ENCODE assay signal across 8 mouse cellular contexts in the genomic region with DNA sequence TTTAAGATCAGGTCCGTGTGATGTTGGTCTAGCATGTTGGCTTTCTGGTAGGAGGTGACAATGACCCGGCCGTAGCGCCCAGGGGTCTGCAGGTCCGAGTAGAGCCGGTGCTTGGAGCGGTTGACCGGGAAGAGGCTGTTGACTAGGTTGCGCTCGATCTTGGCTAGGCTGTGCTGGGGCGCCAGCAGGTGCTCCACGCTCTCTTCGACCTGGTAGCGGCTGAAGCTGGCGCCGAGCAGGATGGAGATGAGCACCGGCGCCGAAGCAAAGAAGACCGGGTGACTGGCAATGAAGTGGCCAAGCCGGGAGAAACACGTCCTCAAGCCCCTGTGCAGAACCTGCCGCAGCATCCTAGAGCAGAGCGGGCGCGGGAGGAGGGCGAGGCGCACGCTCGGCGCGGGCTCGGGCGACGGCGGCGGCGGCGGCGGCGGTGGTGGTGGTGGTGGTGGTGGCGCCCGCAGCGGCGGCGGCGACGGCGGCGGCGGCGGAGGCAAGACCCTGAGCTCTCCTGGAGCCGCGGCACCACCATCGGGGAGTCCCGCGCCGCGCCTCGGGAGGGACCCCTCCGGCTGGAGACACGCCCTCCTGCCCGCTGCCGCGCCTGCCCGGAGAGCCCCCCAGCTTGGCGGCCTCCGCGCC. TPM values are rescaled to one million over a fixed set of nuclear protein-coding genes. Genes with fewer than 3 reads are reported as not detected.
DNase-seq lines count a peak whose midpoint lies in the region; ATAC-seq and TF ChIP-seq lines count a peak whose summit lies in the region.

No protein-coding gene starts in this region.

- H3K36me3 ChIP-seq in lung, embryonic 14.5 days (ENCODE audit: insufficient read depth), result no peaks in the 10 kb centered on the region
- H3K36me3 ChIP-seq in forebrain, postnatal 0 days (ENCODE audit: insufficient read depth), result no peaks in the 10 kb centered on the region
- no peaks in the 10 kb centered on the region for H3K36me3 ChIP-seq in midbrain, postnatal 0 days (ENCODE audit: insufficient read depth, low read length)

- peak; percentile 7 for DNase-seq in lung, embryonic 14.5 days
- DNase-seq in lung, postnatal 25 days (ENCODE audit: low spot score), result no peak
- peak; percentile 45 to 68 for DNase-seq in cerebellum, adult 18-20 months
- peak; percentile 32 for DNase-seq in forebrain, postnatal 0 days
- peak; percentile 6 to 22 for DNase-seq in left cerebral cortex, postnatal 14 days (ENCODE audit: low spot score in 2 of 2)
- DNase-seq in midbrain, postnatal 0 days (ENCODE audit: low spot score), result peak; percentile 8
- DNase-seq in lung, postnatal 10 days, result no peak

- H3K9me3 ChIP-seq in lung, embryonic 14.5 days (ENCODE audit: low read depth, low read length), result no peaks in the 10 kb centered on the region
- no peaks in the 10 kb centered on the region for H3K9me3 ChIP-seq in forebrain, postnatal 0 days (ENCODE audit: low read length)
- no peaks in the 10 kb centered on the region; the same call in 1 of the 2 replicates for H3K9me3 ChIP-seq in midbrain, postnatal 0 days (ENCODE audit: low read length)

- H3K27ac ChIP-seq in lung, embryonic 14.5 days (ENCODE audit: low read depth), result no peak overlapping the region
- peak overlapping the region; percentile 57 for H3K27ac ChIP-seq in forebrain, postnatal 0 days (ENCODE audit: low read depth, low read length)
- H3K27ac ChIP-seq in midbrain, postnatal 0 days (ENCODE audit: low read depth, low read length), result peak overlapping the region; percentile 67

- 4% methylated on average over 22 of the region's 69 CpGs for WGBS in lung, embryonic 14.5 days
- 34% methylated on average over 38 of the region's 69 CpGs for WGBS in forebrain, postnatal 0 days
- 32% methylated on average over 51 of the region's 69 CpGs for WGBS in midbrain, postnatal 0 days

- H3K4me3 ChIP-seq in lung, embryonic 14.5 days (ENCODE audit: low read depth, low read length), result peak overlapping the region; percentile 44
- peak overlapping the region; percentile 50 for H3K4me3 ChIP-seq in forebrain, postnatal 0 days (ENCODE audit: low read depth, low read length)
- peak overlapping the region; percentile 55 for H3K4me3 ChIP-seq in midbrain, postnatal 0 days (ENCODE audit: low read depth, low read length)

- H3K4me1 ChIP-seq in lung, embryonic 14.5 days (ENCODE audit: insufficient read depth), result no peaks in the 10 kb centered on the region
- no peaks in the 10 kb centered on the region for H3K4me1 ChIP-seq in forebrain, postnatal 0 days (ENCODE audit: insufficient read depth)
- H3K4me1 ChIP-seq in midbrain, postnatal 0 days (ENCODE audit: insufficient read depth, low read length), result no peaks in the 10 kb centered on the region

- H3K9ac ChIP-seq in lung, embryonic 14.5 days, result no peak overlapping the region
- H3K9ac ChIP-seq in forebrain, postnatal 0 days, result peak overlapping the region; percentile 53
- H3K9ac ChIP-seq in midbrain, postnatal 0 days (replicated peaks; ENCODE audit: low read length, poor library complexity, severe bottlenecking), result peak overlapping the region; percentile 60

- H3K27me3 ChIP-seq in lung, embryonic 14.5 days (ENCODE audit: insufficient read depth, low read length), result peaks cover 36% of the 10 kb centered on the region
- H3K27me3 ChIP-seq in forebrain, postnatal 0 days (ENCODE audit: insufficient read depth, low read length), result no peaks in the 10 kb centered on the region
- no peaks in the 10 kb centered on the region for H3K27me3 ChIP-seq in midbrain, postnatal 0 days (ENCODE audit: insufficient read depth, low read length)

- peak overlapping the region; percentile 78 for H3K4me2 ChIP-seq in lung, embryonic 14.5 days
- H3K4me2 ChIP-seq in forebrain, postnatal 0 days (ENCODE audit: low read depth), result peak overlapping the region; percentile 59
- H3K4me2 ChIP-seq in midbrain, postnatal 0 days (ENCODE audit: low read depth, low read length, poor library complexity, severe bottlenecking), result peak overlapping the region; percentile 62

- intact Hi-C loops in left cerebral cortex, postnatal 14 days (cut with DNase I), result no loop called here

- peak; percentile 50; the same call in 1 of the 2 replicates for ATAC-seq in lung, embryonic 14.5 days (ENCODE audit: insufficient read depth)
- peak; percentile 79 for ATAC-seq in forebrain, postnatal 0 days
- peak; percentile 61 for ATAC-seq in midbrain, postnatal 0 days (ENCODE audit: low FRiP score)
- ATAC-seq in CD4-positive, CD25-positive, alpha-beta regulatory T cell, adult 4 months, result no peak

- no peak for TF ChIP-seq CTCF in lung, embryonic 14.5 days (IDR thresholded peaks at IDR 0.05; ENCODE audit: low read depth)
- no peak for TF ChIP-seq CTCF in forebrain, postnatal 0 days (IDR thresholded peaks at IDR 0.05; ENCODE audit: low read depth)
- no peak for TF ChIP-seq CTCF in midbrain, postnatal 0 days (IDR thresholded peaks at IDR 0.05)

RNA-seq across cellular contexts. Expression of a gene that starts 0.5 kb away (rescaled TPM):
- polyA plus RNA-seq in lung, embryonic 14.5 days (2014; fragmentation: Nextera tagmentation; extraction: Ambion mirVana), result 0.32 and 0.76 TPM in 2 replicates
- 11.5 and 15.1 TPM in 2 replicates for total RNA-seq in forebrain, postnatal 0 days (2014; rRNA removed)
- polyA plus RNA-seq in forebrain, postnatal 0 days (2015; fragmentation: Nextera tagmentation; extraction: Ambion mirVana), result 4.9 and 8.4 TPM in 2 replicates
- total RNA-seq in left cerebral cortex, postnatal 14 days (2021), result 10 to 100 TPM; 18.9 to 21.7 TPM
- total RNA-seq in midbrain, postnatal 0 days (2014; rRNA removed), result 22.6 and 22.9 TPM in 2 replicates
- 12.0 TPM in 2 replicates for polyA plus RNA-seq in midbrain, postnatal 0 days (2015; fragmentation: Nextera tagmentation; extraction: Ambion mirVana)
- polyA plus RNA-seq in CD4-positive, CD25-positive, alpha-beta regulatory T cell, adult 4 months (2017; shearing (Covaris generic)), result not detected

RNA-seq across cellular contexts. Expression of a gene that starts 1.5 kb away (rescaled TPM):
- polyA plus RNA-seq in lung, embryonic 14.5 days (2014; fragmentation: Nextera tagmentation; extraction: Ambion mirVana), result not detected in 2 replicates
- total RNA-seq in forebrain, postnatal 0 days (2014; rRNA removed), result 5.8 TPM in 1 of 2 replicates, not detected in the other
- polyA plus RNA-seq in forebrain, postnatal 0 days (2015; fragmentation: Nextera tagmentation; extraction: Ambion mirVana), result 0.14 TPM in 1 of 2 replicates, not detected in the other
- under 1 TPM in 1 of 2 experiments, not detected in 1; 0.79 TPM for total RNA-seq in left cerebral cortex, postnatal 14 days (2021)
- total RNA-seq in midbrain, postnatal 0 days (2014; rRNA removed), result not detected in 2 replicates
- polyA plus RNA-seq in midbrain, postnatal 0 days (2015; fragmentation: Nextera tagmentation; extraction: Ambion mirVana), result 0.45 and 0.69 TPM in 2 replicates
- not detected for polyA plus RNA-seq in CD4-positive, CD25-positive, alpha-beta regulatory T cell, adult 4 months (2017; shearing (Covaris generic))

Comparison
In these comparisons a context has a peak if more than half of its experiments do, and no peak if none do; other contexts are left out.
1. DNase-seq: peak in lung, embryonic 14.5 days (single experiment), cerebellum, adult 18-20 months (2 of 2), forebrain, postnatal 0 days (single experiment), left cerebral cortex, postnatal 14 days (2 of 2) and midbrain, postnatal 0 days (single experiment); none in lung, postnatal 25 days (single experiment) and lung, postnatal 10 days (single experiment).
2. Peak in every context shown above with its lines, with median percentiles within 50 percentile points of each other: H3K4me2 ChIP-seq and H3K4me3 ChIP-seq.